ENCODE assay signal across 16 mouse cellular contexts in the genomic region with DNA sequence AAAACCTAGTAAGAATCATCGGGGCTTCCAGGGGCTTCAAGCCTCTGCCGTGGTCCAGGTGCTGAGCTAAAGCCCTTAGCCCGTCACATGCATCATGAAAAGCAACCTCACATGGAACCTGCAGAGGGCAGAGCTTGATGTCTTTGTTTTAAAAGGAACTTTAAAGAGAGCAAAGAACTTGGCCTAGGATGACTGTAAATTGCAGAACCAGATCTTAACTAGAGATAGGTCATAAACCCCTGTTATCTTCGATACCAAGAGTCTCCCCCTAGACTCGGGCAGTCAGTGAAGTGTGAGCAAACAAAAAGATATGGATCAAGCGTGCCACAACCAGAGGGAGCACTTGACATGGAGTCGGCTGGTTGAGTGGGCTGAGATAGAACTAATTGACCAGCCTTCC.
"Had no signal": no experiment of that assay in that cellular context is flagged by ENCODE, and none has a peak within 500 bp of the region (broad histone marks: within the 10 kb centered on the region; RNA-seq: fewer than 3 reads in every experiment).

No protein-coding gene starts in this region.

- H3K27ac ChIP-seq: left cerebral cortex, adult 2 months; limb, embryonic 15.5 days; liver, embryonic 12.5 days; midbrain, embryonic 13.5 days; neural tube, embryonic 12.5 days had no signal

- H3K36me3 ChIP-seq: midbrain, embryonic 13.5 days; neural tube, embryonic 12.5 days had no signal

- H3K27me3 ChIP-seq: liver, embryonic 12.5 days had no signal

- H3K4me3 ChIP-seq: left cerebral cortex, adult 2 months; limb, embryonic 15.5 days; liver, embryonic 12.5 days; midbrain, embryonic 13.5 days; myocyte; neural tube, embryonic 12.5 days had no signal

- H3K9me3 ChIP-seq: limb, embryonic 15.5 days; liver, embryonic 12.5 days; midbrain, embryonic 13.5 days; neural tube, embryonic 12.5 days had no signal

- ATAC-seq: intestine, postnatal 0 days; liver, embryonic 12.5 days; midbrain, embryonic 13.5 days had no signal

- DNase-seq: kidney, adult 8-10 months; kidney, postnatal 4 days; lung, embryonic 14.5 days; lung, postnatal 10 days; lung, postnatal 4 days; right cerebral cortex, postnatal 4 days; spleen, adult 18-20 months; thymus, adult 2 months; thymus, postnatal 4 days had no signal

- H3K4me2 ChIP-seq: limb, embryonic 15.5 days; liver, embryonic 12.5 days; lung, embryonic 14.5 days; midbrain, embryonic 13.5 days; neural tube, embryonic 12.5 days had no signal

- H3K9ac ChIP-seq: limb, embryonic 15.5 days; liver, embryonic 12.5 days; lung, embryonic 14.5 days; midbrain, embryonic 13.5 days; neural tube, embryonic 12.5 days had no signal

- H3K4me1 ChIP-seq: neural tube, embryonic 12.5 days had no signal
